Comparison of ENCODE assay signal across 1 mouse cellular context in the genomic region with DNA sequence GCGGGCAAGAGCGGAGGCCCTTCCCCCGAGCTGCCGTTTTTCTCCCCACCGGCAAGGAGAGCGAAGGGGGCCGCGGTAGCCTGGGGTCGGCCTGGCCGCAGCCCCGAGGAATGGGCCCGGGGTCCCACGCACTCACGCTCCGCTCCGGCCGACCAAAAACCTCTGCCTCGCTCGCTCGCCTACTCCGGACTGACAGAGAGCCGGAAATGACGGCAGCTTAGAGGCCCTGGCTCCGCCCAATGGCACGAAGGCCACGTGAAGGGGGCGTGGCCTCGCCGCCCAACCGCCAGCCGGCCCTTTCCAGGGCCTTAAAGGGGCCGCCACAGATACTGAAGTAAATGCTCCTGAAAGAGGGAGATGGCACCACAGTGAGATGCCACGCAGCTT.
A peak's percentile ranks its signal among the peaks of the same experiment; 100 is the strongest.
TF ChIP-seq lines count a peak whose summit lies in the region.

No protein-coding gene starts in this region.

TF ChIP-seq in MEL, 35 proteins besides CTCF, POLR2A, EP300 and RAD21 (continued from another document):
- TF ChIP-seq MAZ (IDR thresholded peaks at IDR 0.05; ENCODE audit: low read depth, low read length) (0 out of 2 replicates have a peak, but pooled peaks have one; percentile 63), GABPA (IDR thresholded peaks at IDR 0.05; ENCODE audit: low read depth, low read length) (no peak; the same call in 1 of the 2 replicates)
